Mouse (Mus musculus): ENCODE results near the gene Ccm2. TPM values are rescaled to one million over a fixed set of nuclear protein-coding genes. Genes with fewer than 3 reads are reported as not detected.
"Not testable (repeated sequence)": the region's sequence is repeated elsewhere in the genome, so short reads cannot be mapped to it uniquely, and the experiment has no call there.

The Ccm2 gene
- 10 to 100 TPM; 26.3 to 33.8 (median 29.8) TPM for total RNA-seq (2022)

GRCm38 (mm10) chr11:6546205-6547013, at the start of gene Ccm2:
TSS of gene Ccm2 (plus strand) at chr11:6546887.
- DNase-seq (ENCODE audit: low spot score): peak; percentile 98

- no peak for DNase-seq (ENCODE audit: low spot score)
Measured at GRCm38 (mm10) chr11:6497311-6497948, 49.3 kb upstream of the Ccm2 start.

GRCm38 (mm10) chr11:6502506-6502905, 44.2 kb upstream of the Ccm2 start:
- no peak for DNase-seq (ENCODE audit: low spot score)

- no peak for DNase-seq (ENCODE audit: low spot score)
Measured at GRCm38 (mm10) chr11:6504226-6504625, 42.5 kb upstream of the Ccm2 start.

GRCm38 (mm10) chr11:6504689-6505088, 42.0 kb upstream of the Ccm2 start:
- DNase-seq (ENCODE audit: low spot score): no peak

GRCm38 (mm10) chr11:6506516-6506915, 40.2 kb upstream of the Ccm2 start:
- no peak for DNase-seq (ENCODE audit: low spot score)

- no peak for DNase-seq (ENCODE audit: low spot score)
Measured at GRCm38 (mm10) chr11:6508269-6508876, 38.3 kb upstream of the Ccm2 start.

GRCm38 (mm10) chr11:6514837-6515236, 31.9 kb upstream of the Ccm2 start:
- DNase-seq (ENCODE audit: low spot score): no peak

GRCm38 (mm10) chr11:6519491-6520033, 27.1 kb upstream of the Ccm2 start:
- no peak for DNase-seq (ENCODE audit: low spot score)

GRCm38 (mm10) chr11:6520507-6521173, 26.0 kb upstream of the Ccm2 start, which contains the start of gene Myo1g:
TSS of gene Myo1g (minus strand) at chr11:6520965.
- DNase-seq (ENCODE audit: low spot score): peak; percentile 21

- DNase-seq (ENCODE audit: low spot score): no peak
Measured at GRCm38 (mm10) chr11:6522782-6523525, 23.7 kb upstream of the Ccm2 start.

- no peak for DNase-seq (ENCODE audit: low spot score)
Measured at GRCm38 (mm10) chr11:6523662-6524088, 23.0 kb upstream of the Ccm2 start.

- DNase-seq (ENCODE audit: low spot score): no peak
Measured at GRCm38 (mm10) chr11:6524165-6524879, 22.4 kb upstream of the Ccm2 start.

- no peak for DNase-seq (ENCODE audit: low spot score)
Measured at GRCm38 (mm10) chr11:6524880-6525238, 21.8 kb upstream of the Ccm2 start.

- DNase-seq (ENCODE audit: low spot score): no peak
Measured at GRCm38 (mm10) chr11:6525241-6525640, 21.4 kb upstream of the Ccm2 start.

GRCm38 (mm10) chr11:6526526-6527255, 20.0 kb upstream of the Ccm2 start:
- not testable (repeated sequence) for DNase-seq (ENCODE audit: low spot score)

- no peak for DNase-seq (ENCODE audit: low spot score)
Measured at GRCm38 (mm10) chr11:6527256-6528185, 19.2 kb upstream of the Ccm2 start.

- peak; percentile 96 for DNase-seq (ENCODE audit: low spot score)
Measured at GRCm38 (mm10) chr11:6528186-6529006, 18.3 kb upstream of the Ccm2 start.

Data from heart, adult 8-10 months (tissue).